Mouse (Mus musculus) heart, embryonic 16.5 days (tissue): ENCODE results near the gene Gkap1. TPM values are rescaled to one million over a fixed set of nuclear protein-coding genes. Genes with fewer than 3 reads are reported as not detected.

Experiments
- ATAC-seq: fragments of 200-750 bp; cut with Nextera tagmentation; replicated peaks from 2 replicates; pipeline ENCODE4 v1.8.0; 2017; ENCODE audit warnings: moderate number of reproducible peaks; ENCODE audit not compliant: insufficient read depth, low FRiP score; ENCODE audit errors: extremely low read depth
- H3K27ac ChIP-seq: fragments of 300-500 bp; sonication (generic); 2 replicates; pipeline ENCODE4 v1.5.1; 2014; ENCODE audit warnings: mild to moderate bottlenecking, low read length, control low read depth, moderate library complexity
- H3K27me3 ChIP-seq: fragments of 300-500 bp; sonication (generic); 2 replicates; pipeline ENCODE4 v1.6.1; 2014; ENCODE audit warnings: low read length, mixed read lengths; ENCODE audit not compliant: control insufficient read depth, insufficient read depth
- H3K36me3 ChIP-seq: fragments of 300-500 bp; sonication (generic); 2 replicates; pipeline ENCODE4 v1.6.1; 2014; ENCODE audit not compliant: control insufficient read depth, insufficient read depth
- H3K4me1 ChIP-seq: fragments of 300-500 bp; sonication (generic); 2 replicates; pipeline ENCODE4 v1.6.1; 2014; ENCODE audit warnings: low read length, mixed read lengths; ENCODE audit not compliant: control insufficient read depth, insufficient read depth
- H3K4me2 ChIP-seq: fragments of 300-500 bp; sonication (generic); 2 replicates; pipeline ENCODE4 v1.6.1; 2014; ENCODE audit warnings: low read depth, mild to moderate bottlenecking, control low read depth, low read length
- H3K4me3 ChIP-seq: fragments of 300-500 bp; sonication (generic); 2 replicates; pipeline ENCODE4 v1.5.1; 2014; ENCODE audit warnings: mild to moderate bottlenecking, control low read depth, low read length
- H3K9ac ChIP-seq: fragments of 300-500 bp; sonication (generic); 2 replicates; pipeline ENCODE4 v1.6.1; 2014; ENCODE audit warnings: low read length, control low read depth
- H3K9me3 ChIP-seq: fragments of 300-500 bp; sonication (generic); replicated peaks from 2 replicates; pipeline ENCODE4 v1.6.1; 2016; ENCODE audit warnings: low read length; ENCODE audit not compliant: control insufficient read depth
- WGBS: fragments of 180-500 bp; shearing (Covaris S2); extraction: QIAGEN DNeasy Blood & Tissue Kit; methylation state at CpG from one replicate; pipeline ENCODE4 v1.1.7; 2014; 5-methylcytosine and 5-hydroxymethylcytosine counted together
- polyA plus RNA-seq: library from polyadenylated mRNA; unstranded; fragments of >200 nt; fragmentation: Nextera tagmentation; extraction: Ambion mirVana; gene quantifications from 2 replicates; pipeline ENCODE4 v1.2.1, GENCODE M21; 2015

Gkap1 gene
- polyA plus RNA-seq, 1 experiment from 2014 or later: 17.0 TPM

DNA sequence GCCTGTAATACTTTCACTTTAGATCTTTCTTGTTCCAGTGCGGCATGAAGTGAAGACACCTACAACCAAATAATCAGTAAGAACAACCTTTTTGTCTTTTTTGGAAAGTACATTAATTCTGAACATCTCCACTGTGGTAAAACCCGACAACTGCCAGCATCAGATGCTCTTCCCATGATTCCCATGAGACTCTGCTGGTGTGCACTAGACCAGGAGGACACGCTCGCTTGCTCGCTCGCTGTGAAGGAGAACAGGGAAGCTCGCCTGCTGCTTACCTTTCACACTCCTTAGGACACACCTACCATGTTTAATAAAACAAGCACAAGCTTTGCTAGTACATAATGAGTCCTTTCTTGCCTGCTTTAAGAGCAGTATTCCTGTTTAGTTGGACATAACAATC, 39.0 kb downstream of the Gkap1 start:
- Histone ChIP-seq H3K27me3 (no peaks in the 10 kb centered on the region), H3K9me3 (no peaks in the 10 kb centered on the region), H3K4me1 (no peaks in the 10 kb centered on the region), H3K9ac (no peak overlapping the region), H3K27ac (no peak overlapping the region), H3K36me3 (peaks cover 9% of the 10 kb centered on the region), H3K4me2 (no peak overlapping the region), H3K4me3 (no peak overlapping the region)
- ATAC-seq: no peak
- WGBS: 93% methylated on average over 7 of the region's 7 CpGs

DNA sequence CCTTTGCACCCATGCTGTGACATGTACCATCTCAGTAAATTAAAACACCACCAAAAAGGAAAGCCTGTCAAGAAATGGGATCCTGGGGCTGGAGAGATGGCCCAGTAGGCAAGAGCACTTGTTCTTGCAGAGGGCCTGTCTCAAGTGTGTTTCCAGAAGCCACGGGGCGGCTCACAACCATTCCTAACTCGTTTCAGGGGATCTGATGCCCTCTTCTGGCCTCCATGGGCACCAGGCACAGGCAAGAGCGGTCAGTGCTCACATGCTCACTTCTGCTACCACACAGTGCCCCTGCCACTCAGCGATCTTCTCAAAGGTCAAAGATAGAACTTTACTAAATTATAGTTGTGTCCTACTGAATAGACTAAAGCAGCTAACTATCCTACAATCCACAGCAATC, 42.9 kb downstream of the Gkap1 start:
- Histone ChIP-seq H3K36me3 (peaks cover 5% of the 10 kb centered on the region; the same call in 1 of the 2 replicates), H3K4me2 (no peak overlapping the region), H3K4me3 (no peak overlapping the region), H3K9me3 (no peaks in the 10 kb centered on the region), H3K4me1 (no peaks in the 10 kb centered on the region), H3K27me3 (no peaks in the 10 kb centered on the region), H3K27ac (no peak overlapping the region), H3K9ac (no peak overlapping the region)
- 40% methylated on average over 5 of the region's 5 CpGs for WGBS
- ATAC-seq: no peak

DNA sequence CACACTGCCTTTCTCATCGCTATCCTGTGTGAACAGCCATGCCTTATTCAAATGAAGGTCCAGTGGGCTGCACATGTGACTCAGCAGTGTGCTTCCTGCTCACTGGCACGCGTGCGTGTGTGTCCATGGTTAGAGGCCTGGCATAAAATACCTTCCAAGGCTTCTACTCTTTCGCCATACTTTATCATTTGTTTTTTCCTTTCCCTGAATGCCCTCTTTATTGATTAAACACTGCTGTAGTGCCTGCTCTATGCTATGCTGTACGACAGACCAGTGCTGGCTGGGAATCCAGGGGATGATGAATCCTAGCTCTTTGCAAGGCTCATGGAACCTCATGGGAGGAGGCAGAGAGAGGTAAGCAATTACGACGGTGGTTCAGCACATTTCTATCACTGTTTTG, 43.4 kb downstream of the Gkap1 start:
- Histone ChIP-seq H3K27ac (no peak overlapping the region), H3K9me3 (peaks cover 4% of the 10 kb centered on the region), H3K4me3 (no peak overlapping the region), H3K9ac (no peak overlapping the region), H3K4me2 (no peak overlapping the region), H3K27me3 (no peaks in the 10 kb centered on the region), H3K4me1 (no peaks in the 10 kb centered on the region), H3K36me3 (peaks cover 5% of the 10 kb centered on the region; the same call in 1 of the 2 replicates)
- 84% methylated on average over 8 of the region's 8 CpGs for WGBS
- ATAC-seq: no peak

DNA sequence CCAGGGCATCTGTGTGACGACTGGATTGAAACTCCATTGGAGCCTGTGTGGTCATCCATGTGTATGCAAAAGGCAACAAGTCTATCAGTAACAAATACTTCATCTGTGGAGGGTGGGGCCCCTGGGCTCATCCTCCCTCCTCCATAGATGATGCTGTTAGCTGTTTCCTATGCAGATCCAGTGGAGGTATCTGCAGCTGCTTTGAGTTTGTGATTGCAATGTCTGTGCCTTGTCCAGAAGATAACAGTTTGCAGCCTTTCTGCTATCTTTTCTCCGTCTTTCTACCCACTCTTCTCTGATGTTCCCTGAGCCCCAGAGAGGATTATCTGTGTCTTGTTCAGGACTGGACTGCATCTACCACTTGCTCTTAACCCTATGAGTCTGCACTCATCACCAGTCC, 46.9 kb downstream of the Gkap1 start:
- H3K4me2 ChIP-seq: no peak overlapping the region
- H3K9ac ChIP-seq: no peak overlapping the region
- no peak overlapping the region for H3K4me3 ChIP-seq
- H3K9me3 ChIP-seq: peaks cover 9% of the 10 kb centered on the region
- no peak overlapping the region for H3K27ac ChIP-seq
- H3K27me3 ChIP-seq: no peaks in the 10 kb centered on the region
- 59% methylated on average over 2 of the region's 2 CpGs for WGBS
- H3K36me3 ChIP-seq: peaks cover 3% of the 10 kb centered on the region; the same call in 1 of the 2 replicates
- H3K4me1 ChIP-seq: no peaks in the 10 kb centered on the region
- ATAC-seq: no peak

DNA sequence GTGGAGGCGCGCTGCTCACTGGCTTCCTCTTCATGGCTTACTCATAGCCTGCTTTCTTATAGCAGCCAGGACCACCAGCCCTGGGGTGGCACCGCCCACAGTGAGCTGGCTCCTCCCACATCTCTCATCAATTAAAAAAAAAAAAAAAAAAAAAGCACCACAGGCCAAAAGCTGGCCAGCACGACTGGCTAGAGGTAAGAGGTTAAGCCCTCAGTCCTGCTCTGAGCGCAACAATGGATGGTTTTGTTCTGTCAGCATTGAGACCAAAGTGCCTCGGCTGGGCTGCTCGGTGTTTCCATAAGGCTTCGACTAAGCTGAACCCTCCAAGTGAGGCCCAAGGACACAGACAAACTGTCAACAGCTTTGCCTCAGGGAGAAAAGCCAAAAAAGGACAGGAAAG, 49.8 kb downstream of the Gkap1 start:
- Histone ChIP-seq H3K27me3 (no peaks in the 10 kb centered on the region), H3K4me3 (no peak overlapping the region), H3K4me2 (no peak overlapping the region), H3K4me1 (no peaks in the 10 kb centered on the region), H3K9me3 (peaks cover 9% of the 10 kb centered on the region), H3K27ac (no peak overlapping the region), H3K9ac (no peak overlapping the region), H3K36me3 (no peaks in the 10 kb centered on the region)
- no peak for ATAC-seq
- WGBS: 76% methylated on average over 8 of the region's 8 CpGs

DNA sequence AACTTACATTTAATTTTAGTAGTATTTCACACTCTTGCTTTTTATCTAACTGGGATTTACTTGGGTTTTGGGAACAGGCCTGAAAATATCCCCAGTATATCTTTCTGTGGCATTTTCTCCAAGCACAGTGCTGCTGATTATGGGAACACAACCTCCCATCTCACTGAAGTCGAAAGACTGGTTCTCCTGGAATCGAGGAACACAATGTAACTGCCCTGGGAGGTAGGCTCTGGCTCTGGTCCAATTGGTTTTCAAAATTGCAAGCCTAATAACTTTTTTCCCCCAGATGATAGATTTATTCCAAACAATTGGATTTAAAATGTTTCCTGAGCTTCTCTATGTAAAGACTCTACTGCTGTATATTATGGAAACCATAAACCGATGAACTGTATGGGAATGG, 55.3 kb downstream of the Gkap1 start:
- no peaks in the 10 kb centered on the region for H3K27me3 ChIP-seq
- no peak overlapping the region for H3K4me3 ChIP-seq
- no peak overlapping the region for H3K9ac ChIP-seq
- H3K4me1 ChIP-seq: 0 out of 2 replicates have a peak, but pooled peaks cover 3% of the 10 kb centered on the region
- H3K4me2 ChIP-seq: no peak overlapping the region
- H3K9me3 ChIP-seq: no peaks in the 10 kb centered on the region
- H3K36me3 ChIP-seq: no peaks in the 10 kb centered on the region
- H3K27ac ChIP-seq: no peak overlapping the region
- 80% methylated on average over 3 of the region's 3 CpGs for WGBS
- ATAC-seq: no peak

DNA sequence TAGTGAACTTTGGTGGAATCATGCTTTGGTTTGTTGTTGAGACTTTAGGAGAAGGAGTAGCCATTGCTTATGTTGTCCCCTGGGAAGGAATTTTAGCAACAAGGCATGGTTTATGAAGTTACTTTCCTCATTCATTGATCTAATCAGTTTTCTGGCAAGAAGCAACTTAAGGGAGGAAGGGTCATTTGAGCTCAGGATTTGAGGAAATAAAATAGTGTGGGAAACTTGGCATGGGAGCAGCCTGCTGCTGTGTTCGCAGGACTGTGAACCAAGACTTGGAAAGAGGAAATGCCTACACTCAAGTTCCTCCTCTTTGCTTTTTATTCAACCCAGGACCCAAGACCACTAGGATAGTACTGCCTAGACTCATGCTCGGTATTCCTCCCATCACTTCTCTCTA, 58.0 kb downstream of the Gkap1 start:
- Histone ChIP-seq H3K4me3 (no peak overlapping the region), H3K36me3 (no peaks in the 10 kb centered on the region), H3K9ac (no peak overlapping the region), H3K9me3 (no peaks in the 10 kb centered on the region), H3K4me1 (peaks cover 20% of the 10 kb centered on the region), H3K27ac (no peak overlapping the region), H3K4me2 (no peak overlapping the region), H3K27me3 (no peaks in the 10 kb centered on the region)
- 84% methylated on average over 2 of the region's 2 CpGs for WGBS
- ATAC-seq: no peak

DNA sequence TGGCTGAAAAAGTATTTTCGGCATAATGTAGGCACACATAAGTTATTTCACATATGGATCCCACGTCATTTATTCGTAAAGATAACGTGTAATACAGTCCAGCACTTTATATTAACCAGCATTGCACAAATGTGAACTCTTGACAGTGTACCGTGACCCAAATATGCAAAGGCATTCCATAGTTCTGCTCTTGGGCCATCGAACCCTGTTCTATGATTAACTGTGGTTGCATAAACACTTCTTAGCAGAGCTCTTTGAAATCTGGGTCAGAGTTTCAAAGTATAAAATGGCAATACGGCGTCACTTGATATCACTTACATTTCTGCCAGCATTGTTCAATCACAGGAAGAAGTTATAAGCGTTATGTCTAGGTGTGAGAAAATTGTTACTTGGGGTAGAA, 59.1 kb downstream of the Gkap1 start:
- whole genome bisulfite sequencing: 82% methylated on average over 9 of the region's 9 CpGs
- H3K4me2 ChIP-seq: peak overlapping the region; percentile 91
- peaks cover 24% of the 10 kb centered on the region for H3K4me1 ChIP-seq
- peak overlapping the region; percentile 99 for H3K9ac ChIP-seq
- no peaks in the 10 kb centered on the region for H3K27me3 ChIP-seq
- no peak overlapping the region for H3K27ac ChIP-seq
- peak overlapping the region; percentile 99 for H3K4me3 ChIP-seq
- ATAC-seq: no peak
- no peaks in the 10 kb centered on the region for H3K36me3 ChIP-seq
- no peaks in the 10 kb centered on the region for H3K9me3 ChIP-seq

DNA sequence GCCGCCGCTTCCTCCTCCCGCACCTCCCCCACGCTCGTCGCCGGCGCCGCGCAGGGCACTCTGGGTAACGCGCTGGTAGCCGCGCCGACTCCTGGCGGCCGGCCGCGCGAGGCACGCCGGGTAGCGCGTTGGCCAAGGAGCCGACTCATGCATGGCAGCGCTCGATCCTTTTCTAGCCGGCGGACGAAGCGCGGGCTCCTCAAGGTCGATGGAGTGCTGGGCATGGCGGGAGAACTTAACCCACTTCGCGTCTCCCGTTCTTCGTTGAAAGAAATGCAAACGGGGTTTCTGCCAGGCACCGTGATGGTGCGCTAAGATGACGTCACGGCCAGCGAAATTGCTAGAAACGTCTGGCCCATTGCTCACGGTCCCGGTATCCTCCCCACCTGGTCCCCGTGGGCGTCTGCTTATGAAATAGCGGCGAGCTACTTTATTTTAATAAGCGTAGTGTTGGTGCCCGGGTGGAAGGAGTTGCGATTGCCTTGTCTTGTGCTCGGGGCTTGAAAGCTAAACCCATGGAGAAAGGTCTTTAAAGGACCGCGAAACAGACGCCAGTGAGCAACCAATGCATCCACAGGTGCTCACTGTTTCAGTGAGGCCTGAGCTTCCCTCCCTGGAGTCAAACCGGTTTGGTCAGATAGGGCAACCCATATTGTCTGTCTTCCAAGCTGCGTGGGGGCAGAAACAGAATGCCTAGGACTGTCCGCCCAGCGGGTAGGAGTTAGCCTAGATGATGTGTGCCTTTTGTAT, 59.7 kb downstream of the Gkap1 start, which contains the start of gene Ubqln1:
Gene Ubqln1, minus strand, starts transcription at position 62 of the 750 bp plus-strand sequence.
- Histone ChIP-seq H3K9ac (peak within 1 kb of the TSS; percentile 99), H3K36me3 (no peaks in the 10 kb centered on the region), H3K9me3 (no peaks in the 10 kb centered on the region), H3K4me1 (peaks cover 24% of the 10 kb centered on the region), H3K4me2 (peak within 1 kb of the TSS; percentile 91), H3K4me3 (peak within 1 kb of the TSS; percentile 99), H3K27me3 (no peaks in the 10 kb centered on the region), H3K27ac (peak within 1 kb of the TSS; percentile 87)
- peak; percentile 90 for ATAC-seq
- 2% methylated on average over 62 of the region's 62 CpGs for WGBS
